In the genomic region with DNA sequence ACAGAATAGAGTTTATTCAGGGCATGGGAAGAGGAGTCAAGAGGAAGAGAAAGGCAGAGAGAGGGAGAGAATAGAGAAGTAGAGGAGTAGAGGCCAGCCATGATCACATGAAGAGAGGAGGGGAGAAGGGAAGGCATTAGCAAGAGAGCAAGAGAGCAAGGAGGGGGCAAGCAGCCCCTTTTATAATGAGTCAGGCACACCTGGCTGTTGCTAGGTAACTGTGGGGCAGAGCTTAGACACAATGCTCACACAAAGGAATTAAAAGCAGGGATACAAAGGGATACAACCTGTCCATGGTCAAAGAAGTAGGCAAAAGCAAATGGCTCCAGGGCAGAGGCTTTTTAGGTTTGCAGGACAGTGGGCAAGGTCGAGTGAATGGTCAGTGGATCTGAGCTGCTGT, we compare ENCODE assay signal across 18 mouse cellular contexts.
"Had no signal": no experiment of that assay in that cellular context is flagged by ENCODE, and none has a peak within 500 bp of the region (broad histone marks: within the 10 kb centered on the region; RNA-seq: fewer than 3 reads in every experiment).

No protein-coding gene starts in this region.

- H3K36me3 ChIP-seq: limb, embryonic 15.5 days; midbrain, embryonic 12.5 days; neural tube, embryonic 13.5 days; neural tube, embryonic 15.5 days had no signal

- DNase-seq: lung, adult 18-20 months; lung, embryonic 14.5 days; lung, postnatal 10 days; lung, postnatal 4 days; retina, postnatal 1 day; right cerebral cortex, adult 18-20 months; right cerebral cortex, postnatal 25 days; right cerebral cortex, postnatal 4 days; spleen, adult 18-20 months; thymus, adult 18-20 months; thymus, postnatal 14 days; thymus, postnatal 36 days had no signal

- H3K9me3 ChIP-seq: limb, embryonic 15.5 days; midbrain, embryonic 12.5 days; neural tube, embryonic 13.5 days; neural tube, embryonic 15.5 days had no signal

- H3K9ac ChIP-seq: limb, embryonic 15.5 days; liver, embryonic 14.5 days; lung, embryonic 14.5 days; midbrain, embryonic 12.5 days; neural tube, embryonic 13.5 days; neural tube, embryonic 15.5 days had no signal

- H3K4me1 ChIP-seq: midbrain, embryonic 12.5 days had no signal

- H3K4me3 ChIP-seq: limb, embryonic 15.5 days; midbrain, embryonic 12.5 days; myocyte; neural tube, embryonic 13.5 days; neural tube, embryonic 15.5 days had no signal

- H3K4me2 ChIP-seq: limb, embryonic 15.5 days; lung, embryonic 14.5 days; midbrain, embryonic 12.5 days; neural tube, embryonic 13.5 days; neural tube, embryonic 15.5 days had no signal

- H3K27ac ChIP-seq: limb, embryonic 15.5 days; liver, embryonic 14.5 days; midbrain, embryonic 12.5 days; neural tube, embryonic 13.5 days; neural tube, embryonic 15.5 days had no signal

- H3K27me3 ChIP-seq: limb, embryonic 15.5 days; midbrain, embryonic 12.5 days; neural tube, embryonic 13.5 days; neural tube, embryonic 15.5 days had no signal
